Mouse (Mus musculus) midbrain, embryonic 15.5 days (tissue): Measurements from ENCODE around the gene Hlf. TPM values are rescaled to one million over a fixed set of nuclear protein-coding genes. Genes with fewer than 3 reads are reported as not detected.

Experiments
- ATAC-seq: fragments of 200-750 bp; cut with Nextera tagmentation; replicated peaks from 2 replicates; pipeline ENCODE4 v1.8.0; 2017; ENCODE audit warnings: moderate TSS enrichment
- H3K27ac ChIP-seq: fragments of 300-500 bp; sonication (generic); 2 replicates; pipeline ENCODE4 v1.5.1; 2015; ENCODE audit warnings: mild to moderate bottlenecking, inconsistent platforms
- H3K27me3 ChIP-seq: fragments of 300-500 bp; sonication (generic); replicated peaks from 2 replicates; pipeline ENCODE4 v1.6.1; 2015; ENCODE audit warnings: inconsistent platforms
- H3K36me3 ChIP-seq: fragments of 300-500 bp; sonication (generic); replicated peaks from 2 replicates; pipeline ENCODE4 v1.6.1; 2015; ENCODE audit warnings: inconsistent platforms
- H3K4me1 ChIP-seq: fragments of 300-500 bp; sonication (generic); 2 replicates; pipeline ENCODE4 v1.6.1; 2015; ENCODE audit warnings: inconsistent platforms
- H3K4me2 ChIP-seq: fragments of 300-500 bp; sonication (generic); 2 replicates; pipeline ENCODE4 v1.6.1; 2015; ENCODE audit warnings: inconsistent platforms, mild to moderate bottlenecking, moderate library complexity
- H3K4me3 ChIP-seq: fragments of 300-500 bp; sonication (generic); 2 replicates; pipeline ENCODE4 v1.5.1; 2015; ENCODE audit warnings: mild to moderate bottlenecking, inconsistent platforms
- H3K9ac ChIP-seq: fragments of 300-500 bp; sonication (generic); 2 replicates; pipeline ENCODE4 v1.6.1; 2015; ENCODE audit warnings: mild to moderate bottlenecking, inconsistent platforms
- H3K9me3 ChIP-seq: fragments of 300-500 bp; sonication (generic); 2 replicates; pipeline ENCODE4 v1.6.1; 2016; ENCODE audit warnings: inconsistent platforms
- WGBS: fragments of 180-500 bp; shearing (Covaris S2); methylation state at CpG from one replicate; pipeline ENCODE4 v1.1.7; 2015; ENCODE audit warnings: mixed read lengths; 5-methylcytosine and 5-hydroxymethylcytosine counted together
- polyA plus RNA-seq: library from polyadenylated mRNA; unstranded; fragments of >200 nt; fragmentation: Nextera tagmentation; extraction: Ambion mirVana; gene quantifications from 2 replicates; pipeline ENCODE4 v1.2.1, GENCODE M21; 2015

Hlf gene
- polyA plus RNA-seq, 1 experiment from 2014 or later: 7.2 TPM

GRCm38 (mm10) chr11:90350153-90350512, 40.6 kb downstream of the Hlf start:
- Histone ChIP-seq H3K27ac (no peak overlapping the region), H3K4me2 (no peak overlapping the region), H3K9ac (no peak overlapping the region), H3K9me3 (no peaks in the 10 kb centered on the region), H3K27me3 (no peaks in the 10 kb centered on the region), H3K4me3 (no peak overlapping the region), H3K36me3 (no peaks in the 10 kb centered on the region), H3K4me1 (peaks cover 8% of the 10 kb centered on the region; the same call in 1 of the 2 replicates)
- no peak for ATAC-seq
- WGBS: 69% methylated on average over 4 of the region's 4 CpGs

GRCm38 (mm10) chr11:90349486-90350152, 41.1 kb downstream of the Hlf start:
- Histone ChIP-seq H3K9ac (no peak overlapping the region), H3K4me1 (peaks cover 8% of the 10 kb centered on the region; the same call in 1 of the 2 replicates), H3K4me3 (no peak overlapping the region), H3K27me3 (no peaks in the 10 kb centered on the region), H3K4me2 (no peak overlapping the region), H3K36me3 (no peaks in the 10 kb centered on the region), H3K9me3 (no peaks in the 10 kb centered on the region), H3K27ac (no peak overlapping the region)
- WGBS: 92% methylated on average over 6 of the region's 6 CpGs
- ATAC-seq: no peak

DNA sequence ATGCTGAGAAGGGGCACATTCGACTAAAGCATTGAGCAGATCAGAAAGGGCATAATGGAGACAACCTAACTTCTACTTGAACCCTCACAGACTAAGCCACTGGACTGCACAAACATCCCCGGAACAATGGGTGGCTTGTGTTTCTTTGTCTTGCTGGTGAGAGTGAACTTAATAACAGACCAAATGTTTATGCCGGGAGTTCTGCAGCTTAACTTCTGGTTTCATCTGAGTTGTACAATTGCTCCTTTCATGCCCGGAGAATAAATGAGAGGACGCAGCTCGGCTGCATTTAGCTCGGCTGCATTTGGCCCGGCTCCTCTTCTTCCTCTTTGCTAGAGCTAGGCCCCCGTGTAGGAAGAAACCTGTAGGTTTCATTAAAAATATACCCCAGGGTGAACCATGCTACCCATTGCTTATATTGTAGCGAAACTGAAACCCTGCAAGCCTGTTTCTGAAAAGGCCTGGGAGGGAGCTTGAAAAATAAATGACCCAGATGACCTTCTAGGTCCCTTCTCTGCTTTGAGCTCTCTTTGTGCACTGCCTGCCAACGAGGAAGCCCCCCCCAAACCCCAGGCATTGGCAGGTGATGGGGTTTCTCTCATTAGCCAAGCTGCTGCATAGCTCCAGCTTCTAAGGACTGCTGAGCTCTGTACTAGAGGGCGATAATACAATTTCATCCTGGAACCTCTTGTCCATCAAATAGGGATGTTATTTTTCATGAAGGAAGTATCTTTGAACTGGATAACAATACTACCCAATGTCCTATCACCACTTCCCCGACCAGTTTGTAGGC, 42.8 kb downstream of the Hlf start:
- ATAC-seq: peak; percentile 66
- WGBS: 52% methylated on average over 13 of the region's 13 CpGs

GRCm38 (mm10) chr11:90345746-90346145, 44.9 kb downstream of the Hlf start:
- Histone ChIP-seq H3K9me3 (no peaks in the 10 kb centered on the region), H3K36me3 (no peaks in the 10 kb centered on the region), H3K9ac (no peak overlapping the region), H3K27me3 (no peaks in the 10 kb centered on the region), H3K27ac (no peak overlapping the region), H3K4me1 (peaks cover 8% of the 10 kb centered on the region; the same call in 1 of the 2 replicates), H3K4me2 (no peak overlapping the region), H3K4me3 (no peak overlapping the region)
- ATAC-seq: no peak
- 95% methylated on average over 11 of the region's 11 CpGs for WGBS

More for the DNA sequence above, 42.8 kb downstream of the Hlf start:
- no peaks in the 10 kb centered on the region for H3K9me3 ChIP-seq
- H3K4me3 ChIP-seq: no peak overlapping the region
- no peaks in the 10 kb centered on the region for H3K27me3 ChIP-seq
- H3K36me3 ChIP-seq: no peaks in the 10 kb centered on the region
- no peak overlapping the region for H3K4me2 ChIP-seq
- peaks cover 8% of the 10 kb centered on the region; the same call in 1 of the 2 replicates for H3K4me1 ChIP-seq
- H3K27ac ChIP-seq: peak overlapping the region; percentile 49; the same call in 1 of the 2 replicates
- no peak overlapping the region for H3K9ac ChIP-seq

DNA sequence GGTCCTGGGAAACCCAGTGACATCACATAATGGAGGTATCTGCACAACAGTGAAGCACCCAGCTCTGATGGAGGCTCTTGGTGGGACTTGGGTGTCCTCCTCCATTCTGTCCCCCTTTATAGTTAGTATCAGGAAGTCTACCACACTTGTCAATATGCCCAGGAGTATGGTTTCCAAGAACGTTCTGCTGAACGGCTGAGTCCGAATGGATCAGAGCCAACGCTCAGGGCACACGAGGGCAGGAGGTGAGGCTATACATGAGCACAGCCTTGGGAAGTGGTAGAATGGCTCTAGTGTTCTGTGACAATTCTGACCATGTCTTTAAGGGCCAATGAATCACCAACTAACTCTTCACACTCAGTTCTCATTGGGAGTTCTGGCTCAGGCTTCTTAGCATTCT, 47.8 kb downstream of the Hlf start:
- H3K27me3 ChIP-seq: no peaks in the 10 kb centered on the region
- H3K27ac ChIP-seq: no peak overlapping the region
- no peak overlapping the region for H3K4me2 ChIP-seq
- no peak for ATAC-seq
- no peaks in the 10 kb centered on the region for H3K36me3 ChIP-seq
- peaks cover 7% of the 10 kb centered on the region; the same call in 1 of the 2 replicates for H3K4me1 ChIP-seq
- H3K9me3 ChIP-seq: no peaks in the 10 kb centered on the region
- 97% methylated on average over 5 of the region's 5 CpGs for WGBS
- no peak overlapping the region for H3K9ac ChIP-seq
- H3K4me3 ChIP-seq: no peak overlapping the region

GRCm38 (mm10) chr11:90342267-90342666, 48.4 kb downstream of the Hlf start:
- H3K9me3 ChIP-seq: no peaks in the 10 kb centered on the region
- H3K27ac ChIP-seq: no peak overlapping the region
- no peak overlapping the region for H3K9ac ChIP-seq
- 82% methylated on average over 5 of the region's 5 CpGs for WGBS
- 0 out of 2 replicates have a peak, but pooled peaks cover 3% of the 10 kb centered on the region for H3K4me1 ChIP-seq
- no peaks in the 10 kb centered on the region for H3K36me3 ChIP-seq
- no peaks in the 10 kb centered on the region for H3K27me3 ChIP-seq
- ATAC-seq: no peak
- H3K4me3 ChIP-seq: no peak overlapping the region
- H3K4me2 ChIP-seq: no peak overlapping the region

GRCm38 (mm10) chr11:90340836-90341235, 49.9 kb downstream of the Hlf start:
- no peak for ATAC-seq
- H3K9ac ChIP-seq: no peak overlapping the region
- no peaks in the 10 kb centered on the region for H3K27me3 ChIP-seq
- H3K9me3 ChIP-seq: no peaks in the 10 kb centered on the region
- H3K4me1 ChIP-seq: 0 out of 2 replicates have a peak, but pooled peaks cover 3% of the 10 kb centered on the region
- no peaks in the 10 kb centered on the region for H3K36me3 ChIP-seq
- H3K27ac ChIP-seq: no peak overlapping the region
- WGBS: 97% methylated on average over 13 of the region's 13 CpGs
- no peak overlapping the region for H3K4me3 ChIP-seq
- no peak overlapping the region for H3K4me2 ChIP-seq

GRCm38 (mm10) chr11:90334816-90335215, 55.9 kb downstream of the Hlf start:
- 0 out of 2 replicates have a peak, but pooled peaks cover 3% of the 10 kb centered on the region for H3K4me1 ChIP-seq
- WGBS: 78% methylated on average over 1 of the region's 1 CpGs
- no peak overlapping the region for H3K4me2 ChIP-seq
- no peaks in the 10 kb centered on the region for H3K36me3 ChIP-seq
- H3K27ac ChIP-seq: no peak overlapping the region
- H3K4me3 ChIP-seq: no peak overlapping the region
- no peaks in the 10 kb centered on the region for H3K27me3 ChIP-seq
- ATAC-seq: no peak
- no peaks in the 10 kb centered on the region for H3K9me3 ChIP-seq
- no peak overlapping the region for H3K9ac ChIP-seq

- ATAC-seq: no peak
- no peaks in the 10 kb centered on the region for H3K36me3 ChIP-seq
- no peak overlapping the region for H3K27ac ChIP-seq
- 65% methylated on average over 4 of the region's 4 CpGs for WGBS
- no peak overlapping the region for H3K4me3 ChIP-seq
- no peaks in the 10 kb centered on the region for H3K4me1 ChIP-seq
- H3K9me3 ChIP-seq: no peaks in the 10 kb centered on the region
- no peak overlapping the region for H3K4me2 ChIP-seq
- H3K27me3 ChIP-seq: no peaks in the 10 kb centered on the region
- no peak overlapping the region for H3K9ac ChIP-seq
These were observed 58.0 kb downstream of the Hlf start for GRCm38 (mm10) chr11:90332737-90333136.

- Histone ChIP-seq H3K4me1 (no peaks in the 10 kb centered on the region), H3K9ac (no peak overlapping the region), H3K9me3 (no peaks in the 10 kb centered on the region), H3K36me3 (no peaks in the 10 kb centered on the region), H3K4me3 (no peak overlapping the region), H3K27ac (no peak overlapping the region), H3K4me2 (no peak overlapping the region), H3K27me3 (no peaks in the 10 kb centered on the region)
- 79% methylated on average over 9 of the region's 9 CpGs for WGBS
- ATAC-seq: no peak
These were observed 60.4 kb downstream of the Hlf start for GRCm38 (mm10) chr11:90330202-90330694.

GRCm38 (mm10) chr11:90326836-90327235, 63.9 kb downstream of the Hlf start:
- ATAC-seq: no peak

GRCm38 (mm10) chr11:90326146-90326545, 64.5 kb downstream of the Hlf start:
- 85% methylated on average over 5 of the region's 5 CpGs for WGBS
- ATAC-seq: no peak

More at GRCm38 (mm10) chr11:90326836-90327235, 63.9 kb downstream of the Hlf start:
- 70% methylated on average over 1 of the region's 1 CpGs for WGBS
- no peaks in the 10 kb centered on the region for H3K27me3 ChIP-seq
- H3K9ac ChIP-seq: no peak overlapping the region
- H3K36me3 ChIP-seq: no peaks in the 10 kb centered on the region
- H3K4me1 ChIP-seq: no peaks in the 10 kb centered on the region
- H3K9me3 ChIP-seq: no peaks in the 10 kb centered on the region
- H3K27ac ChIP-seq: no peak overlapping the region
- H3K4me3 ChIP-seq: no peak overlapping the region
- H3K4me2 ChIP-seq: no peak overlapping the region

More at GRCm38 (mm10) chr11:90326146-90326545, 64.5 kb downstream of the Hlf start:
- no peaks in the 10 kb centered on the region for H3K27me3 ChIP-seq
- no peaks in the 10 kb centered on the region for H3K4me1 ChIP-seq
- H3K4me2 ChIP-seq: no peak overlapping the region
- H3K9me3 ChIP-seq: no peaks in the 10 kb centered on the region
- no peak overlapping the region for H3K27ac ChIP-seq
- H3K9ac ChIP-seq: no peak overlapping the region
- no peaks in the 10 kb centered on the region for H3K36me3 ChIP-seq
- no peak overlapping the region for H3K4me3 ChIP-seq
